Mouse (Mus musculus): ENCODE results near the gene Grap. TPM values are rescaled to one million over a fixed set of nuclear protein-coding genes. Genes with fewer than 3 reads are reported as not detected.
"Not testable (repeated sequence)": the region's sequence is repeated elsewhere in the genome, so short reads cannot be mapped to it uniquely, and the experiment has no call there.

The Grap gene
- polyA plus RNA-seq, 1 experiment from 2014 or later: 7.1 TPM

- Histone ChIP-seq H3K4me3 (replicated peaks) (peak overlapping the region; percentile 37), H3K27ac (0 out of 2 replicates have a peak overlapping the region, but pooled peaks have one; percentile 40), H3K27me3 (replicated peaks) (no peaks in the 10 kb centered on the region), H3K9me3 (no peaks in the 10 kb centered on the region), H3K9ac (peak overlapping the region; percentile 23; the same call in 1 of the 2 replicates), H3K4me2 (replicated peaks) (peak overlapping the region; percentile 82), H3K36me3 (no peaks in the 10 kb centered on the region), H3K4me1 (replicated peaks) (peaks cover 10% of the 10 kb centered on the region)
- ATAC-seq: peak; percentile 64
- WGBS: 2% methylated on average over 17 of the region's 17 CpGs
Observed at GRCm38 (mm10) chr11:61619791-61620241, 33.2 kb upstream of the Grap start.

- Histone ChIP-seq H3K27ac (0 out of 2 replicates have a peak overlapping the region, but pooled peaks have one; percentile 40), H3K4me3 (replicated peaks) (peak overlapping the region; percentile 37), H3K27me3 (replicated peaks) (no peaks in the 10 kb centered on the region), H3K36me3 (no peaks in the 10 kb centered on the region), H3K9me3 (no peaks in the 10 kb centered on the region), H3K9ac (no peak overlapping the region), H3K4me2 (replicated peaks) (peak overlapping the region; percentile 82), H3K4me1 (replicated peaks) (peaks cover 10% of the 10 kb centered on the region)
- ATAC-seq: peak; percentile 79
- WGBS: 1% methylated on average over 17 of the region's 17 CpGs
Observed at GRCm38 (mm10) chr11:61620254-61620670, 32.8 kb upstream of the Grap start.

GRCm38 (mm10) chr11:61620762-61621161 is 32.3 kb upstream of the Grap start:
- ATAC-seq: no peak
- Histone ChIP-seq H3K9me3 (no peaks in the 10 kb centered on the region), H3K36me3 (no peaks in the 10 kb centered on the region), H3K27me3 (replicated peaks) (no peaks in the 10 kb centered on the region), H3K4me2 (replicated peaks) (peak overlapping the region; percentile 82), H3K9ac (no peak overlapping the region), H3K4me1 (replicated peaks) (peaks cover 5% of the 10 kb centered on the region), H3K4me3 (replicated peaks) (no peak overlapping the region), H3K27ac (no peak overlapping the region)
- WGBS: 60% methylated on average over 8 of the region's 8 CpGs

GRCm38 (mm10) chr11:61625136-61625535 is 27.9 kb upstream of the Grap start:
- Histone ChIP-seq H3K4me1 (replicated peaks) (0 out of 2 replicates have a peak, but pooled peaks cover 2% of the 10 kb centered on the region), H3K9me3 (no peaks in the 10 kb centered on the region), H3K27me3 (replicated peaks) (no peaks in the 10 kb centered on the region), H3K4me2 (replicated peaks) (no peak overlapping the region), H3K27ac (no peak overlapping the region), H3K36me3 (no peaks in the 10 kb centered on the region), H3K4me3 (replicated peaks) (no peak overlapping the region), H3K9ac (no peak overlapping the region)
- ATAC-seq: no peak
- WGBS: 82% methylated on average over 7 of the region's 7 CpGs

GRCm38 (mm10) chr11:61626509-61626908 is 26.6 kb upstream of the Grap start:
- Histone ChIP-seq H3K27me3 (replicated peaks) (no peaks in the 10 kb centered on the region), H3K9ac (no peak overlapping the region), H3K4me1 (replicated peaks) (no peaks in the 10 kb centered on the region), H3K36me3 (no peaks in the 10 kb centered on the region), H3K4me2 (replicated peaks) (no peak overlapping the region), H3K9me3 (no peaks in the 10 kb centered on the region), H3K4me3 (replicated peaks) (no peak overlapping the region), H3K27ac (no peak overlapping the region)
- WGBS: 84% methylated on average over 1 of the region's 1 CpGs
- no peak for ATAC-seq

GRCm38 (mm10) chr11:61629621-61630020 is 23.4 kb upstream of the Grap start:
- H3K27me3 ChIP-seq (replicated peaks): no peaks in the 10 kb centered on the region
- WGBS: 54% methylated on average over 3 of the region's 3 CpGs
- no peak overlapping the region for H3K4me3 ChIP-seq (replicated peaks)

GRCm38 (mm10) chr11:61636309-61636708 is 16.8 kb upstream of the Grap start:
- not testable (repeated sequence) for H3K36me3 ChIP-seq; H3K4me2 ChIP-seq (replicated peaks); H3K9ac ChIP-seq; H3K4me3 ChIP-seq (replicated peaks); H3K27ac ChIP-seq; H3K27me3 ChIP-seq (replicated peaks); H3K9me3 ChIP-seq; H3K4me1 ChIP-seq (replicated peaks)
- ATAC-seq: peak; percentile 72
- WGBS: 77% methylated on average over 3 of the region's 4 CpGs

More at GRCm38 (mm10) chr11:61629621-61630020, 23.4 kb upstream of the Grap start:
- H3K4me1 ChIP-seq (replicated peaks): no peaks in the 10 kb centered on the region
- no peaks in the 10 kb centered on the region for H3K9me3 ChIP-seq
- no peak overlapping the region for H3K4me2 ChIP-seq (replicated peaks)
- H3K9ac ChIP-seq: no peak overlapping the region
- ATAC-seq: no peak
- H3K27ac ChIP-seq: no peak overlapping the region
- H3K36me3 ChIP-seq: no peaks in the 10 kb centered on the region

GRCm38 (mm10) chr11:61637413-61637812 is 15.7 kb upstream of the Grap start:
- Histone ChIP-seq H3K36me3 (no peaks in the 10 kb centered on the region), H3K9ac (no peak overlapping the region), H3K4me2 (replicated peaks) (no peak overlapping the region), H3K4me3 (replicated peaks) (no peak overlapping the region), H3K9me3 (no peaks in the 10 kb centered on the region), H3K4me1 (replicated peaks) (no peaks in the 10 kb centered on the region), H3K27me3 (replicated peaks) (no peaks in the 10 kb centered on the region), H3K27ac (no peak overlapping the region)
- WGBS: 58% methylated on average over 1 of the region's 1 CpGs
- ATAC-seq: no peak

GRCm38 (mm10) chr11:61637856-61638255 is 15.2 kb upstream of the Grap start:
- Histone ChIP-seq H3K4me1 (replicated peaks) (no peaks in the 10 kb centered on the region), H3K4me3 (replicated peaks) (no peak overlapping the region), H3K27ac (no peak overlapping the region), H3K36me3 (no peaks in the 10 kb centered on the region), H3K9me3 (no peaks in the 10 kb centered on the region), H3K27me3 (replicated peaks) (no peaks in the 10 kb centered on the region), H3K9ac (no peak overlapping the region), H3K4me2 (replicated peaks) (no peak overlapping the region)
- 90% methylated on average over 3 of the region's 3 CpGs for WGBS
- ATAC-seq: no peak

GRCm38 (mm10) chr11:61638764-61639536 is 14.1 kb upstream of the Grap start:
- Histone ChIP-seq H3K27me3 (replicated peaks) (no peaks in the 10 kb centered on the region), H3K9me3 (no peaks in the 10 kb centered on the region), H3K9ac (no peak overlapping the region), H3K4me2 (replicated peaks) (no peak overlapping the region), H3K27ac (no peak overlapping the region), H3K4me3 (replicated peaks) (no peak overlapping the region), H3K4me1 (replicated peaks) (no peaks in the 10 kb centered on the region), H3K36me3 (no peaks in the 10 kb centered on the region)
- WGBS: 72% methylated on average over 12 of the region's 12 CpGs
- ATAC-seq: no peak

- ATAC-seq: no peak
- Histone ChIP-seq H3K4me1 (replicated peaks) (peaks cover 4% of the 10 kb centered on the region; the same call in 1 of the 2 replicates), H3K27ac (no peak overlapping the region), H3K9ac (no peak overlapping the region), H3K4me3 (replicated peaks) (no peak overlapping the region), H3K4me2 (replicated peaks) (no peak overlapping the region), H3K27me3 (replicated peaks) (no peaks in the 10 kb centered on the region), H3K9me3 (no peaks in the 10 kb centered on the region), H3K36me3 (no peaks in the 10 kb centered on the region)
- 92% methylated on average over 6 of the region's 6 CpGs for WGBS
Observed at GRCm38 (mm10) chr11:61639601-61640177, 13.4 kb upstream of the Grap start.

GRCm38 (mm10) chr11:61640585-61640984 is 12.5 kb upstream of the Grap start:
- not testable (repeated sequence) for H3K9ac ChIP-seq; H3K4me3 ChIP-seq (replicated peaks); H3K27me3 ChIP-seq (replicated peaks); H3K27ac ChIP-seq; H3K4me2 ChIP-seq (replicated peaks); ATAC-seq; H3K36me3 ChIP-seq; H3K9me3 ChIP-seq; H3K4me1 ChIP-seq (replicated peaks)
- WGBS: 48% methylated on average over 9 of the region's 9 CpGs

Measured in intestine, embryonic 15.5 days (tissue).